Mouse (Mus musculus) stomach, postnatal 0 days (tissue): ENCODE measurements around the gene Krt84.

Experiments used
- CTCF ChIP-seq: IDR thresholded peaks from 2 replicates; pipeline ENCODE4 v1.5.1; 2016; ENCODE audit warnings: antibody characterized with exemption, low read depth, mild to moderate bottlenecking, moderate library complexity
- EP300 ChIP-seq: optimal IDR thresholded peaks from 2 replicates; pipeline ENCODE3; 2016; ENCODE audit warnings: antibody characterized with exemption

GRCm38 (mm10) chr15:101544478-101544877, 11.9 kb upstream of the Krt84 start:
- TF ChIP-seq CTCF = no peak
- TF ChIP-seq EP300 = no peak
